Mouse (Mus musculus): ENCODE measurements at regions not wholly inside any gene's neighbourhood (a gene's known extent, or its start where the extent isn't known, plus 50 kb on each side); places are given as distances from the start of the nearest gene placed in this dataset.

- Histone ChIP-seq H3K27me3 (replicated peaks; ENCODE audit: control insufficient read depth, insufficient read depth, low read length) (no peaks in the 10 kb centered on the region), H3K4me2 (ENCODE audit: low read depth, low read length) (no peak overlapping the region), H3K4me3 (ENCODE audit: low read depth, low read length) (no peak overlapping the region), H3K9me3 (ENCODE audit: control insufficient read depth, low read length) (no peaks in the 10 kb centered on the region), H3K36me3 (ENCODE audit: control insufficient read depth, insufficient read depth, low read length) (no peaks in the 10 kb centered on the region), H3K9ac (ENCODE audit: low read depth, low read length) (no peak overlapping the region), H3K27ac (replicated peaks; ENCODE audit: low read depth, low read length) (peak overlapping the region; percentile 5; the same call in 1 of the 2 replicates), H3K4me1 (ENCODE audit: control insufficient read depth, insufficient read depth, low read length) (peaks cover 15% of the 10 kb centered on the region)
- DNase-seq (ENCODE audit: low spot score) (no peak), ATAC-seq (ENCODE audit: low read depth) (no peak)
- 37% methylated on average over 4 of the region's 4 CpGs for WGBS
These were observed 115.2 kb downstream of the Zfp36l2 start for GRCm38 (mm10) chr17:84072426-84073030.

GRCm38 (mm10) chr17:84071855-84072254 lies 115.9 kb downstream of the Zfp36l2 start:
- no peak overlapping the region; the same call in 1 of the 2 replicates for H3K27ac ChIP-seq (replicated peaks; ENCODE audit: low read depth, low read length)
- ATAC-seq (ENCODE audit: low read depth) = no peak
- 94% methylated on average over 2 of the region's 2 CpGs for WGBS

GRCm38 (mm10) chr17:84070596-84070995 lies 117.2 kb downstream of the Zfp36l2 start:
- no peak overlapping the region for H3K4me2 ChIP-seq (ENCODE audit: low read depth, low read length)
- H3K9ac ChIP-seq (ENCODE audit: low read depth, low read length) = no peak overlapping the region
- no peak overlapping the region for H3K4me3 ChIP-seq (ENCODE audit: low read depth, low read length)
- 0 out of 2 replicates have a peak, but pooled peaks cover 2% of the 10 kb centered on the region for H3K9me3 ChIP-seq (ENCODE audit: control insufficient read depth, low read length)
- H3K36me3 ChIP-seq (ENCODE audit: control insufficient read depth, insufficient read depth, low read length) = no peaks in the 10 kb centered on the region
- 63% methylated on average over 3 of the region's 3 CpGs for WGBS
- H3K4me1 ChIP-seq (ENCODE audit: control insufficient read depth, insufficient read depth, low read length) = peaks cover 15% of the 10 kb centered on the region
- no peak overlapping the region for H3K27ac ChIP-seq (replicated peaks; ENCODE audit: low read depth, low read length)
- no peaks in the 10 kb centered on the region for H3K27me3 ChIP-seq (replicated peaks; ENCODE audit: control insufficient read depth, insufficient read depth, low read length)
- ATAC-seq (ENCODE audit: low read depth) (no peak), DNase-seq (ENCODE audit: low spot score) (no peak)

More at GRCm38 (mm10) chr17:84071855-84072254, 115.9 kb downstream of the Zfp36l2 start:
- DNase-seq (ENCODE audit: low spot score) = no peak
- Histone ChIP-seq H3K4me2 (ENCODE audit: low read depth, low read length) (no peak overlapping the region), H3K9me3 (ENCODE audit: control insufficient read depth, low read length) (no peaks in the 10 kb centered on the region), H3K36me3 (ENCODE audit: control insufficient read depth, insufficient read depth, low read length) (no peaks in the 10 kb centered on the region), H3K27me3 (replicated peaks; ENCODE audit: control insufficient read depth, insufficient read depth, low read length) (no peaks in the 10 kb centered on the region), H3K9ac (ENCODE audit: low read depth, low read length) (no peak overlapping the region), H3K4me3 (ENCODE audit: low read depth, low read length) (no peak overlapping the region), H3K4me1 (ENCODE audit: control insufficient read depth, insufficient read depth, low read length) (peaks cover 15% of the 10 kb centered on the region)

GRCm38 (mm10) chr17:84067102-84067501 lies 120.6 kb downstream of the Zfp36l2 start:
- WGBS = 35% methylated on average over 26 of the region's 26 CpGs

GRCm38 (mm10) chr17:84063791-84064190 lies 124.0 kb downstream of the Zfp36l2 start:
- no peak overlapping the region for H3K4me3 ChIP-seq (ENCODE audit: low read depth, low read length)
- no peak overlapping the region for H3K4me2 ChIP-seq (ENCODE audit: low read depth, low read length)
- ATAC-seq (ENCODE audit: low read depth) (no peak), DNase-seq (ENCODE audit: low spot score) (no peak)
- H3K9me3 ChIP-seq (ENCODE audit: control insufficient read depth, low read length) = 0 out of 2 replicates have a peak, but pooled peaks cover 2% of the 10 kb centered on the region
- H3K36me3 ChIP-seq (ENCODE audit: control insufficient read depth, insufficient read depth, low read length) = no peaks in the 10 kb centered on the region
- no peak overlapping the region for H3K27ac ChIP-seq (replicated peaks; ENCODE audit: low read depth, low read length)
- WGBS = 47% methylated on average over 7 of the region's 7 CpGs
- peaks cover 5% of the 10 kb centered on the region for H3K4me1 ChIP-seq (ENCODE audit: control insufficient read depth, insufficient read depth, low read length)
- no peaks in the 10 kb centered on the region for H3K27me3 ChIP-seq (replicated peaks; ENCODE audit: control insufficient read depth, insufficient read depth, low read length)
- H3K9ac ChIP-seq (ENCODE audit: low read depth, low read length) = no peak overlapping the region

More at GRCm38 (mm10) chr17:84067102-84067501, 120.6 kb downstream of the Zfp36l2 start:
- no peak overlapping the region for H3K9ac ChIP-seq (ENCODE audit: low read depth, low read length)
- no peak for ATAC-seq (ENCODE audit: low read depth)
- H3K27ac ChIP-seq (replicated peaks; ENCODE audit: low read depth, low read length) = no peak overlapping the region
- peaks cover 7% of the 10 kb centered on the region; the same call in 1 of the 2 replicates for H3K4me1 ChIP-seq (ENCODE audit: control insufficient read depth, insufficient read depth, low read length)
- no peak overlapping the region for H3K4me2 ChIP-seq (ENCODE audit: low read depth, low read length)
- H3K36me3 ChIP-seq (ENCODE audit: control insufficient read depth, insufficient read depth, low read length) = no peaks in the 10 kb centered on the region
- 0 out of 2 replicates have a peak, but pooled peaks cover 2% of the 10 kb centered on the region for H3K9me3 ChIP-seq (ENCODE audit: control insufficient read depth, low read length)
- no peak for DNase-seq (ENCODE audit: low spot score)
- no peak overlapping the region for H3K4me3 ChIP-seq (ENCODE audit: low read depth, low read length)
- no peaks in the 10 kb centered on the region for H3K27me3 ChIP-seq (replicated peaks; ENCODE audit: control insufficient read depth, insufficient read depth, low read length)

GRCm38 (mm10) chr17:84061621-84062020 lies 126.1 kb downstream of the Zfp36l2 start:
- WGBS = 78% methylated on average over 6 of the region's 6 CpGs
- DNase-seq (ENCODE audit: low spot score) = peak; percentile 56

GRCm38 (mm10) chr17:84056469-84056868 lies 131.3 kb downstream of the Zfp36l2 start:
- no peaks in the 10 kb centered on the region for H3K9me3 ChIP-seq (ENCODE audit: control insufficient read depth, low read length)
- H3K9ac ChIP-seq (ENCODE audit: low read depth, low read length) = no peak overlapping the region
- no peak overlapping the region for H3K4me3 ChIP-seq (ENCODE audit: low read depth, low read length)
- no peak for ATAC-seq (ENCODE audit: low read depth)
- H3K36me3 ChIP-seq (ENCODE audit: control insufficient read depth, insufficient read depth, low read length) = no peaks in the 10 kb centered on the region
- WGBS = 80% methylated on average over 4 of the region's 4 CpGs
- no peak for DNase-seq (ENCODE audit: low spot score)
- H3K4me1 ChIP-seq (ENCODE audit: control insufficient read depth, insufficient read depth, low read length) = peaks cover 7% of the 10 kb centered on the region
- no peak overlapping the region for H3K27ac ChIP-seq (replicated peaks; ENCODE audit: low read depth, low read length)
- H3K4me2 ChIP-seq (ENCODE audit: low read depth, low read length) = no peak overlapping the region
- H3K27me3 ChIP-seq (replicated peaks; ENCODE audit: control insufficient read depth, insufficient read depth, low read length) = no peaks in the 10 kb centered on the region

More at GRCm38 (mm10) chr17:84061621-84062020, 126.1 kb downstream of the Zfp36l2 start:
- H3K27ac ChIP-seq (replicated peaks; ENCODE audit: low read depth, low read length) = no peak overlapping the region
- H3K4me2 ChIP-seq (ENCODE audit: low read depth, low read length) = no peak overlapping the region
- ATAC-seq (ENCODE audit: low read depth) = no peak
- H3K36me3 ChIP-seq (ENCODE audit: control insufficient read depth, insufficient read depth, low read length) = no peaks in the 10 kb centered on the region
- 0 out of 2 replicates have a peak, but pooled peaks cover under 1% of the 10 kb centered on the region for H3K9me3 ChIP-seq (ENCODE audit: control insufficient read depth, low read length)
- H3K9ac ChIP-seq (ENCODE audit: low read depth, low read length) = no peak overlapping the region
- H3K4me3 ChIP-seq (ENCODE audit: low read depth, low read length) = no peak overlapping the region
- no peaks in the 10 kb centered on the region for H3K27me3 ChIP-seq (replicated peaks; ENCODE audit: control insufficient read depth, insufficient read depth, low read length)
- peaks cover 12% of the 10 kb centered on the region for H3K4me1 ChIP-seq (ENCODE audit: control insufficient read depth, insufficient read depth, low read length)

- Histone ChIP-seq H3K9ac (ENCODE audit: low read depth, low read length) (no peak overlapping the region), H3K4me3 (ENCODE audit: low read depth, low read length) (no peak overlapping the region), H3K9me3 (ENCODE audit: control insufficient read depth, low read length) (peaks cover 5% of the 10 kb centered on the region; the same call in 1 of the 2 replicates), H3K27ac (replicated peaks; ENCODE audit: low read depth, low read length) (no peak overlapping the region), H3K36me3 (ENCODE audit: control insufficient read depth, insufficient read depth, low read length) (no peaks in the 10 kb centered on the region), H3K27me3 (replicated peaks; ENCODE audit: control insufficient read depth, insufficient read depth, low read length) (no peaks in the 10 kb centered on the region), H3K4me1 (ENCODE audit: control insufficient read depth, insufficient read depth, low read length) (no peaks in the 10 kb centered on the region), H3K4me2 (ENCODE audit: low read depth, low read length) (no peak overlapping the region)
- ATAC-seq (ENCODE audit: low read depth) (no peak), DNase-seq (ENCODE audit: low spot score) (no peak)
- WGBS = 84% methylated on average over 7 of the region's 8 CpGs
These were observed 135.3 kb downstream of the Zfp36l2 start for GRCm38 (mm10) chr17:84052437-84052836.

- ATAC-seq (ENCODE audit: low read depth) (peak; percentile 56), DNase-seq (ENCODE audit: low spot score) (peak; percentile 68)
- peaks cover 12% of the 10 kb centered on the region; the same call in 1 of the 2 replicates for H3K9me3 ChIP-seq (ENCODE audit: control insufficient read depth, low read length)
- H3K27me3 ChIP-seq (replicated peaks; ENCODE audit: control insufficient read depth, insufficient read depth, low read length) = no peaks in the 10 kb centered on the region
- H3K36me3 ChIP-seq (ENCODE audit: control insufficient read depth, insufficient read depth, low read length) = no peaks in the 10 kb centered on the region
- H3K4me3 ChIP-seq (ENCODE audit: low read depth, low read length) = no peak overlapping the region
- 52% methylated on average over 9 of the region's 9 CpGs for WGBS
- no peak overlapping the region for H3K4me2 ChIP-seq (ENCODE audit: low read depth, low read length)
- no peak overlapping the region for H3K27ac ChIP-seq (replicated peaks; ENCODE audit: low read depth, low read length)
- no peaks in the 10 kb centered on the region for H3K4me1 ChIP-seq (ENCODE audit: control insufficient read depth, insufficient read depth, low read length)
- no peak overlapping the region for H3K9ac ChIP-seq (ENCODE audit: low read depth, low read length)
These were observed 136.5 kb downstream of the Zfp36l2 start for GRCm38 (mm10) chr17:84051212-84051611.

Measured in embryonic facial prominence, embryonic 14.5 days (tissue).